Mouse (Mus musculus) midbrain, embryonic 13.5 days (tissue): Measurements from ENCODE around the gene Srsf1. TPM values are rescaled to one million over a fixed set of nuclear protein-coding genes. Genes with fewer than 3 reads are reported as not detected.
"Not testable (repeated sequence)": the region's sequence is repeated elsewhere in the genome, so short reads cannot be mapped to it uniquely, and the experiment has no call there.

Source experiments
- ATAC-seq: fragments of 200-750 bp; cut with Nextera tagmentation; 2 replicates; pipeline ENCODE4 v1.8.0; 2017; ENCODE audit warnings: mild to moderate bottlenecking, moderate TSS enrichment, moderate library complexity
- H3K27ac ChIP-seq: fragments of 300-500 bp; sonication (generic); 2 replicates; pipeline ENCODE4 v1.5.1; 2015; ENCODE audit warnings: inconsistent platforms, mild to moderate bottlenecking, moderate library complexity
- H3K27me3 ChIP-seq: fragments of 300-500 bp; sonication (generic); 2 replicates; pipeline ENCODE4 v1.6.1; 2015; ENCODE audit warnings: mild to moderate bottlenecking, inconsistent platforms
- H3K36me3 ChIP-seq: fragments of 300-500 bp; sonication (generic); 2 replicates; pipeline ENCODE4 v1.6.1; 2015; ENCODE audit warnings: mild to moderate bottlenecking, inconsistent platforms
- H3K4me1 ChIP-seq: fragments of 300-500 bp; sonication (generic); replicated peaks from 2 replicates; pipeline ENCODE4 v1.6.1; 2015; ENCODE audit warnings: inconsistent platforms
- H3K4me2 ChIP-seq: fragments of 300-500 bp; sonication (generic); replicated peaks from 2 replicates; pipeline ENCODE4 v1.6.1; 2015; ENCODE audit warnings: moderate library complexity, mild to moderate bottlenecking, inconsistent platforms
- H3K4me3 ChIP-seq: fragments of 300-500 bp; sonication (generic); replicated peaks from 2 replicates; pipeline ENCODE4 v1.5.1; 2015; ENCODE audit warnings: mild to moderate bottlenecking, inconsistent platforms
- H3K9ac ChIP-seq: fragments of 300-500 bp; sonication (generic); replicated peaks from 2 replicates; pipeline ENCODE4 v1.6.1; 2015; ENCODE audit warnings: mild to moderate bottlenecking, inconsistent platforms
- H3K9me3 ChIP-seq: fragments of 300-500 bp; sonication (generic); 2 replicates; pipeline ENCODE4 v1.6.1; 2016; ENCODE audit warnings: mild to moderate bottlenecking, inconsistent platforms
- WGBS: fragments of 180-500 bp; shearing (Covaris S2); methylation state at CpG from one replicate; pipeline ENCODE4 v1.1.7; 2015; 5-methylcytosine and 5-hydroxymethylcytosine counted together
- polyA plus RNA-seq: library from polyadenylated mRNA; unstranded; fragments of >200 nt; fragmentation: Nextera tagmentation; extraction: Ambion mirVana; gene quantifications from 2 replicates; pipeline ENCODE4 v1.2.1, GENCODE M21; 2015

Gene Srsf1
- polyA plus RNA-seq, 1 experiment from 2014 or later: 341 TPM

DNA sequence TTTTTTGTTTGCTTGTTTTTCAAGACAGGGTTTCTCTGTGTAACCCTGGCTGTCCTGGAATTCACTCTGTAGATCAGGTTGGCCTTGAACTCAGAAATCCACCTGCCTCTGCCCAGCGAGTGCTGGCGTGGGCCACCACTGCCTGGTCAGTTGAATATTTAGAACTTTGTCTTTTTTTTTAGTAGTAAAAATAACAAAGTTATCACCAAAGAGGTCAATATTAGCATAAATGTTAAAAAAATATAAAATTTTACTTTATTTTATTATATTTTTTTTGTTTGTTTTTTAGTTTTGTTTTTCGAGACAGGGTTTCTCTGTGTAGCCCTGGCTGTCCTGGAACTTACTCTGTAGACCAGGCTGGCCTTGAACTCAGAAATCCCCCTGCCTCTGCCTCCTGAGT lies 2.0 kb upstream of the Srsf1 start:
- H3K27ac ChIP-seq, H3K4me2 ChIP-seq, H3K9ac ChIP-seq, H3K4me3 ChIP-seq, H3K9me3 ChIP-seq, H3K27me3 ChIP-seq, ATAC-seq: not testable (repeated sequence)
- H3K4me1 ChIP-seq: peaks cover 27% of the 10 kb centered on the region
- WGBS: 96% methylated on average over 3 of the region's 3 CpGs
- H3K36me3 ChIP-seq: peaks cover 13% of the 10 kb centered on the region

DNA sequence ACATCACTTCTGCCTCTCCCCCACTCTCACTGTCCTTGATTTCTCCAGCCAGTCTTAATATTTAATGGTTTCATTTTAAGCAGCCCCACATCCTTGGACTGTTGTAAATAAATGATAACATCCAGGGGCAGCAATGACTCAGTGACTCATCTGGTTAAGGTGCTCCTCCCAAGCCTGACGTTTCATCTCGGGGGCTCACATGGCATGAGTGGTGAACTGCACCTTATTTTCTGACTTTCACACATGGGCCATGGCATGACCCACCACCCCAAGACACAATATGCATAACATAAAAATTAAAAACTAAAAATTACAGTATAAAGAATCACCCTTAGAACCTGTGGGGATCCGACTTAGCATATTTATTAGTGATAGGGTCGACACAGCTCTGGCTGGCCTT lies 1.3 kb upstream of the Srsf1 start:
- Histone ChIP-seq H3K4me3 (peak overlapping the region; percentile 96; the same call in 1 of the 2 replicates), H3K27me3 (no peaks in the 10 kb centered on the region), H3K27ac (no peak overlapping the region), H3K9ac (no peak overlapping the region), H3K4me2 (peak overlapping the region; percentile 71), H3K4me1 (peaks cover 34% of the 10 kb centered on the region), H3K9me3 (no peaks in the 10 kb centered on the region), H3K36me3 (peaks cover 16% of the 10 kb centered on the region)
- no peak for ATAC-seq
- 96% methylated on average over 4 of the region's 4 CpGs for WGBS

DNA sequence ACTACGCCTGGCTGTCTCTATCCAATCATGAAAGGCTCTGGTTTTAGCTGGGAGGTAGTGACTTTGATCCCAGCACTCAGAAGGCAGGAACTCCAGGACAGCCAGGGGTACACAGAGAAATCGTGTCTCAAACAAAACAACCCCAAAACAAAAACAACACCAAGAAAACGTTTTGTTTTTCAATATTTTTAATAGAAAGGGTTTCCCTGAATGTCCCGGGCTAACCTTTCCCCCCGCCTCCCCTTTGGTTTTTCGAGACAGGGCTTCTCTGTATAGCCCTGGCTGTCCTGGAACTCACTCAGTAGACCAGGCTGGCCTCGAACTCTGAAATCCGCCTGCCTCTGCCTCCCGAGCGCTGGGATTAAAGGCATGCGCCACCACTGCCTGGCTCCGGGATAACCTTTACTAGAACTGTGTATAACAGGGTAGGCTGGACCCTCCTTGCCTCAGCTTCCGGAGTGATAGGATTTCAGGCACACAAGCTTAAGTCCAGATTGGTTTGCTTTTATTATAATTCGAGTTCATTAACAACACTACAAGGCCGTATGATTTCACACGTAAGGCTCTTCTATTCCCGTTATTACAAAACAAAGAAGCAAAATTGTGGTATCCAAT lies 743 bp upstream of the Srsf1 start:
- H3K27ac ChIP-seq: peak overlapping the region; percentile 99
- peaks cover 19% of the 10 kb centered on the region for H3K36me3 ChIP-seq
- peak overlapping the region; percentile 61 for H3K9ac ChIP-seq
- peak; percentile 25; the same call in 1 of the 2 replicates for ATAC-seq
- no peaks in the 10 kb centered on the region for H3K27me3 ChIP-seq
- H3K4me1 ChIP-seq: peaks cover 38% of the 10 kb centered on the region
- peak overlapping the region; percentile 96 for H3K4me3 ChIP-seq
- 60% methylated on average over 17 of the region's 17 CpGs for WGBS
- peak overlapping the region; percentile 71 for H3K4me2 ChIP-seq
- H3K9me3 ChIP-seq: no peaks in the 10 kb centered on the region

DNA sequence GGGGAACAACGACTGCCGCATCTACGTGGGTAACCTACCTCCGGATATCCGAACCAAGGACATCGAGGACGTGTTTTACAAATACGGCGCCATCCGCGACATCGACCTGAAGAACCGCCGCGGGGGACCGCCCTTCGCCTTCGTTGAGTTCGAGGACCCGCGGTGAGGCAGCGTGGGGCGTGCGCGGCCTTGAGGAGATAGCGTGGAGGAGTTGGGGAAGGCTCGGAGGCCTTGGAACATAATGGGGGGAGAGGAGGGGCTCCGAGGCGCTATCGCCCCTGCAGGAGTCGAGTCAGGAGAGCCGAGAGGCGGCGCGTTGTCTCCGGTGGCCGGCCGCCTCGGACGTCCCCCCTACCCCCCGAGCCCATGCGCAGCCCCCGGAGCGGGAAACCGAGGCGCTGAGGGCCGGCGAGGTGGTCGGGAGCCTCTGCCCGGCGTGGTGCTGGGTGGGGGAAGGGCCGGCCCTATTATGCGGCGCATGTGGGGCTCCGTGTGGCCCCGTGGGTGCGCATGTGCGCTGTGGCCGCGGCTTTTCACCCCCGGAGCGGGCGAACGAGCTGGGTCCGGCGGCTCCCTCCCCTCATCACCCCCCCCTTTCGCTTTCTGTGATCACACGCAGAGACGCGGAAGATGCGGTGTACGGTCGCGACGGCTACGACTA lies 828 bp downstream of the Srsf1 start:
- no peaks in the 10 kb centered on the region for H3K27me3 ChIP-seq
- peaks cover 19% of the 10 kb centered on the region for H3K36me3 ChIP-seq
- H3K27ac ChIP-seq: peak overlapping the region; percentile 99
- under 1% methylated on average over 64 of the region's 76 CpGs for WGBS
- H3K4me2 ChIP-seq: peak overlapping the region; percentile 90
- peaks cover 48% of the 10 kb centered on the region for H3K4me1 ChIP-seq
- peak; percentile 86 for ATAC-seq
- peak overlapping the region; percentile 96 for H3K4me3 ChIP-seq
- H3K9ac ChIP-seq: peak overlapping the region; percentile 99
- no peaks in the 10 kb centered on the region for H3K9me3 ChIP-seq

DNA sequence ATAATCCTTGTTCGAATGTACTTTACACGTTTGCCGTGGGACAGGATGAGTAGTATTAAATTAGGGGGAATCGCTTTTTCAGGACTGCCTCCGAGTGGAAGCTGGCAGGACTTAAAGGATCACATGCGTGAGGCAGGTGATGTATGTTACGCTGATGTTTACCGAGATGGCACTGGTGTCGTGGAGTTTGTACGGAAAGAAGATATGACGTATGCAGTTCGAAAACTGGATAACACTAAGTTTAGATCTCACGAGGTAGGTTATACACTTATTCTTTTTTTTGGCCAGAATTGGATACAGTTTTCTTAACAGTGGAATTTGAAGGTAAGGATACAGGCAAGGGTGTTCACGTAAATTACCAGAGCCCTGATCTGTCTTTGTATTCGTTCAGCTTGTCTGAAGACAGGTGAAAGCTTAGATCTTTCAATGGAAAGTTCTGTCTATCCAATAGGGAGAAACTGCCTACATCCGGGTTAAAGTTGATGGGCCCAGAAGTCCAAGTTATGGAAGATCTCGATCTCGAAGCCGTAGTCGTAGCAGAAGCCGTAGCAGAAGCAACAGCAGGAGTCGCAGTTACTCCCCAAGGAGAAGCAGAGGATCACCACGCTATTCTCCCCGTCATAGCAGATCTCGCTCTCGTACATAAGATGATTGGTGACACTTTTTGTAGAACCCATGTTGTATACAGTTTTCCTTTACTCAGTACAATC lies 1.9 kb downstream of the Srsf1 start:
- Histone ChIP-seq H3K4me1 (peaks cover 48% of the 10 kb centered on the region), H3K9me3 (no peaks in the 10 kb centered on the region), H3K4me2 (peak overlapping the region; percentile 90), H3K9ac (peak overlapping the region; percentile 99), H3K36me3 (peaks cover 19% of the 10 kb centered on the region), H3K27me3 (no peaks in the 10 kb centered on the region), H3K4me3 (peak overlapping the region; percentile 96), H3K27ac (no peak overlapping the region)
- WGBS: 22% methylated on average over 26 of the region's 26 CpGs
- no peak for ATAC-seq

DNA sequence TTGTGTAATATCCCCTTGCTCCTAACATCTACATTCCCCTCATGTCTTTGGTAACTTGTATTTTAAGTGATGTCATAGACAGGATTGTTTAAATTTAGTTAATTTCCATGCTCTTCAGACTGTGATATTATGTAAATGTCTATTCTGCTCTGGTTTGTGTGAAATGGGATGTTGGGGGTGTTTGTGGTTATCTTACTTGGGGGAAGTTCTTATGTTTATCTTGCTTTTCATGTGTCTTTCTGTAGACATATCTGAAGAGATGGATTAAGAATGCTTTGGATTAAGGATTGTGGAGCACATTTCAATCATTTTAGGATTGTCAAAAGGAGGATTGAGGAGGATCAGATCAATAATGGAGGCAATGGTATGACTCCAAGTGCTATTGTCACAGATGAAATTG lies 2.6 kb downstream of the Srsf1 start:
- Histone ChIP-seq H3K4me3 (peak overlapping the region; percentile 96), H3K4me2 (peak overlapping the region; percentile 90), H3K27ac (no peak overlapping the region), H3K9me3 (no peaks in the 10 kb centered on the region), H3K9ac (peak overlapping the region; percentile 99; the same call in 1 of the 2 replicates), H3K4me1 (peaks cover 48% of the 10 kb centered on the region), H3K27me3 (no peaks in the 10 kb centered on the region), H3K36me3 (peaks cover 19% of the 10 kb centered on the region)
- no peak for ATAC-seq

DNA sequence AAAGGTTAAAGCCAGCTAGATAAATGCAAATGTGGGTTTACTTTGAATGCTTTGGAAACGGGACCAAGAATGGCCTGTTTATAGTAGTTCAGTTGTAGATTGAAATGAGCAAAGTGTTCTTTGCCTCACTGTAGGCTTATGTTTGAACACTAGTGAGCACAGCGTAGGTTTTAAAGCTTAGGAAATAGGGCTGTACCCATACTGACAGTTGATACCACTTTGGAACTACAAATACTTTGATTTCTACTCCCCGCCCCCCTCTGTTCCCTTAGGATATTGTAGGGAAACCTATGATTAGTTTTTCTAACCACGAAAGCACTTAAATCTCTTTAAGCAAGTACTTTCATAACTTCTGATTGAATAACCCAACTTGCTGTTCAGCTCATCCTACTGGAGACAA lies 5.5 kb downstream of the Srsf1 start:
- ATAC-seq: no peak

DNA sequence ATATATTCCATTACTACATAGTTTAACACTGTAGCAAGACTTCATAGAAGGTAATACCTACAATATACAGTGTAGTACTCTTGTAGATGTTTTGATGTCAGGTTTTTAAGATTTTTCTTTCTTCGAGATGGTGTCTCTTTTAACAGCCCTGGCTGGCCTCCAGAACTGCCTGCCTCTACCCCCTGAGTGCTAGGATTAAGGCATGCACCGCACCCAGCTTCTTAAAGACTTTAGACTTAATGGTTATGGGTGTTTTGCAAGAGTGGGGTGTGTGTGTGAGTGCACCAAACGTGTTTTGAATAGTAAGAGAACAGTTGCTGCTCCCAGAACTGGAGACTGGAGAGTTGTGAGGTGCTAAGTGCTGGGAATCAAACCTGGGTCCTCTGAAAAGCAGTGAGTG lies 6.6 kb downstream of the Srsf1 start:
- Histone ChIP-seq H3K27ac (no peak overlapping the region), H3K4me2 (no peak overlapping the region)
- 60% methylated on average over 3 of the region's 3 CpGs for WGBS

More for the DNA sequence above, 5.5 kb downstream of the Srsf1 start:
- Histone ChIP-seq H3K36me3 (peaks cover 19% of the 10 kb centered on the region), H3K9ac (no peak overlapping the region), H3K27ac (no peak overlapping the region), H3K27me3 (no peaks in the 10 kb centered on the region), H3K4me1 (peaks cover 36% of the 10 kb centered on the region), H3K4me3 (no peak overlapping the region), H3K9me3 (no peaks in the 10 kb centered on the region), H3K4me2 (no peak overlapping the region)
- WGBS: 78% methylated on average over 4 of the region's 4 CpGs

DNA sequence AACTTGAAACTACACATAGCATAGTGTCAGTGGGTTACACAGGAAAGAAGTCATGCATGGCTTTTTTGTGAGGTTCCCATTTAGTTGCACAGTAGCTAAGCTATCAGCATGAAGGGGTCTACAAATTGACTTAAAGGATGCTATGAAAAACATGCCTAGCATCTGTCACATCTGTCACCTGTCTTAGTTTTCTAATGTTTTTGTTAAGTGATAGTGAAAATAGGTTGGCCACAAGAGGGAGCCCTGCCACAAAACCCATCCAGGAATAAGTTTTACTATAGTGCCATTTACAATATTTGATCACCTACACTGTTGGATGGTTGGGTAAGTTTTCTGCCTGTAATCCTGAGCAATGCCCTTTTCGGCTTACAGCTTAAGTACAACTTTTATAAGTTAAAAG lies 7.4 kb downstream of the Srsf1 start:
- Histone ChIP-seq H3K4me1 (peaks cover 27% of the 10 kb centered on the region), H3K27me3 (no peaks in the 10 kb centered on the region), H3K36me3 (peaks cover 12% of the 10 kb centered on the region; the same call in 1 of the 2 replicates), H3K9ac (no peak overlapping the region), H3K4me2 (no peak overlapping the region), H3K9me3 (no peaks in the 10 kb centered on the region), H3K4me3 (no peak overlapping the region), H3K27ac (no peak overlapping the region)
- ATAC-seq: peak; percentile 45; the same call in 1 of the 2 replicates
- WGBS: 85% methylated on average over 1 of the region's 1 CpGs

More for the DNA sequence above, 6.6 kb downstream of the Srsf1 start:
- Histone ChIP-seq H3K27me3 (no peaks in the 10 kb centered on the region), H3K4me1 (peaks cover 35% of the 10 kb centered on the region), H3K9ac (no peak overlapping the region), H3K9me3 (no peaks in the 10 kb centered on the region), H3K4me3 (no peak overlapping the region), H3K36me3 (peaks cover 19% of the 10 kb centered on the region)
- no peak for ATAC-seq

DNA sequence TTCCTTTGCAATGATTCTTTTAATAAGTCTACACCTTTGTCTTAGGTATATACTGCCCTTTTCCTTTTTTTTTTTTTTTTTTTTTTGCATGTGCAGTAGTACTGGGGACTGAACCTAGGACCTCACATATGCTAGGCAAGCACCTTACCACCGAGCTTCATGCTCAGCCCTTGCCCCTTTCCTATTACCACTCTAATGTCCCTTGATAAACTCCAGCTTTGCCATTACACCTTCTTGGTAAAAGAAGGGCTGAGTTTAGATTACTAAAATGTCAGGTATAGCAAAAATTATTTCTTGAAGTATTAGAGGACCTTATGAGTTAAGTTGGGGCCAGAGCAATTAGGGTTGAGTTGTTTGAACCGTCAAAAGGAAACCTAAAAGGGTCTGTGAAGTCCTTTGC lies 8.6 kb downstream of the Srsf1 start:
- no peak overlapping the region for H3K4me3 ChIP-seq
- ATAC-seq: no peak
- WGBS: 85% methylated on average over 2 of the region's 2 CpGs
- H3K27me3 ChIP-seq: no peaks in the 10 kb centered on the region
- no peak overlapping the region for H3K9ac ChIP-seq
- peaks cover 15% of the 10 kb centered on the region for H3K4me1 ChIP-seq
- no peak overlapping the region for H3K27ac ChIP-seq
- H3K4me2 ChIP-seq: no peak overlapping the region
- H3K36me3 ChIP-seq: peaks cover 4% of the 10 kb centered on the region; the same call in 1 of the 2 replicates
- H3K9me3 ChIP-seq: no peaks in the 10 kb centered on the region

DNA sequence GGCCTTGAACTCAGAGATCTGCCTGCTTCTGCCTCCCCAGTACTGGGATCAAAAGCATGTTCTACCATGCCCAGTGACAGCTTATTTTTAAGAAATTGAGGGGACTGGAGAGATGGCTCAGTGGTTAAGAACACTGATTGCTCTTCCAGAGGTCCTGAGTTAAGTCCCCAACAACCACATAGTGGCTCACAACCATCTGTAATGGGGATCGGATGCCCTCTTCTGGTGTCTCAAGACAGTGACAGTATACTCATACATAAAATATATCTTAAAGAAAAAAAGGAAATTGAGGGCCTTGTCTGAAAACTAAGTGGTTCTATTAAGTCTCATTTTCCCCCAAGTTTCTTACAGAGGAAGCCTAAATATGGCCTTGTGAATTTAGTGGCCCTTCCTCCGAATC lies 10.6 kb downstream of the Srsf1 start:
- WGBS: 80% methylated on average over 2 of the region's 2 CpGs
- no peak overlapping the region for H3K27ac ChIP-seq
- H3K9ac ChIP-seq: no peak overlapping the region
- ATAC-seq: no peak
- H3K4me3 ChIP-seq: no peak overlapping the region
- no peaks in the 10 kb centered on the region for H3K9me3 ChIP-seq
- no peaks in the 10 kb centered on the region for H3K27me3 ChIP-seq
- H3K4me1 ChIP-seq: peaks cover under 1% of the 10 kb centered on the region; the same call in 1 of the 2 replicates
- no peak overlapping the region for H3K4me2 ChIP-seq
- no peaks in the 10 kb centered on the region; the same call in 1 of the 2 replicates for H3K36me3 ChIP-seq

DNA sequence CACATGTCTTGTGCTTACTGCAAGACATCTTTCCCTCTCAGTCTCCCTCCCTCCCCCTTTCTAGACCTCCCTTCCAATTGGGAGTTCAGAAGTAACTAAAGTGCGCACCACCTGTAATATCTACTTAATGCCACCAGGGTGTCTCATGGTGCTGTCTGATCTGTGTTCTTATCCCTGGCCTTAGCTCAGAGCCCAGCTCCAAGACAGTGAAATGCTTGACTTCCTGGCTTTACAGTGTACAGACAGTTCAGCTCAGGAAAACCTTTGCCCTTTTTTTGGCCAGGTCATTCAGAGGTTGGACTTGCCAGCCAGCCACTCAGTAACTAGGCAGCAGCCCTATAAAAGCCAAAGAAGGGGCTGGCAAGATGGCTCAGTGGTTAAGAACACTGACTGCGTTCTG lies 12.0 kb downstream of the Srsf1 start:
- no peak overlapping the region for H3K4me2 ChIP-seq
- H3K27ac ChIP-seq: no peak overlapping the region
- H3K4me1 ChIP-seq: no peaks in the 10 kb centered on the region
- H3K4me3 ChIP-seq: no peak overlapping the region
- 46% methylated on average over 2 of the region's 2 CpGs for WGBS
- no peaks in the 10 kb centered on the region for H3K36me3 ChIP-seq
- no peaks in the 10 kb centered on the region for H3K9me3 ChIP-seq
- ATAC-seq: peak; percentile 86
- no peaks in the 10 kb centered on the region for H3K27me3 ChIP-seq
- no peak overlapping the region for H3K9ac ChIP-seq
